Mouse (Mus musculus): ENCODE data around the gene Stk39. TPM values are rescaled to one million over a fixed set of nuclear protein-coding genes. Genes with fewer than 3 reads are reported as not detected.

The Stk39 gene
- polyA plus RNA-seq, 1 experiment from 2014 or later: 51.3 TPM

- WGBS: 39% methylated on average over 4 of the region's 4 CpGs
- no peaks in the 10 kb centered on the region for H3K9me3 ChIP-seq (ENCODE audit: control insufficient read depth, low read length)
- H3K4me1 ChIP-seq (replicated peaks; ENCODE audit: control insufficient read depth, insufficient read depth, low read length): peaks cover 25% of the 10 kb centered on the region
- no peak for ATAC-seq (ENCODE audit: low FRiP score)
- H3K4me2 ChIP-seq (replicated peaks): peak overlapping the region; percentile 91
- 0 out of 2 replicates have a peak, but pooled peaks cover 3% of the 10 kb centered on the region for H3K27me3 ChIP-seq (ENCODE audit: control insufficient read depth, insufficient read depth, low read length)
- no peaks in the 10 kb centered on the region for H3K36me3 ChIP-seq (replicated peaks; ENCODE audit: control insufficient read depth, insufficient read depth)
- no peak overlapping the region for H3K9ac ChIP-seq
- DNase-seq (ENCODE audit: low spot score): no peak
- peak overlapping the region; percentile 95; the same call in 1 of the 2 replicates for H3K4me3 ChIP-seq (replicated peaks; ENCODE audit: low read length)
- H3K27ac ChIP-seq: no peak overlapping the region
These were observed 853 bp upstream of the Stk39 start for GRCm38 (mm10) chr2:68472921-68473320.

- H3K9ac ChIP-seq: peak overlapping the region; percentile 88
- 4% methylated on average over 5 of the region's 5 CpGs for WGBS
- H3K36me3 ChIP-seq (replicated peaks; ENCODE audit: control insufficient read depth, insufficient read depth): no peaks in the 10 kb centered on the region
- DNase-seq (ENCODE audit: low spot score) (no peak), ATAC-seq (ENCODE audit: low FRiP score) (0 out of 2 replicates have a peak, but pooled peaks have one; percentile 3)
- H3K27me3 ChIP-seq (ENCODE audit: control insufficient read depth, insufficient read depth, low read length): 0 out of 2 replicates have a peak, but pooled peaks cover 3% of the 10 kb centered on the region
- H3K9me3 ChIP-seq (ENCODE audit: control insufficient read depth, low read length): no peaks in the 10 kb centered on the region
- H3K27ac ChIP-seq: peak overlapping the region; percentile 87; the same call in 1 of the 2 replicates
- H3K4me3 ChIP-seq (replicated peaks; ENCODE audit: low read length): peak overlapping the region; percentile 95
- peak overlapping the region; percentile 91 for H3K4me2 ChIP-seq (replicated peaks)
- H3K4me1 ChIP-seq (replicated peaks; ENCODE audit: control insufficient read depth, insufficient read depth, low read length): peaks cover 25% of the 10 kb centered on the region
These were observed 463 bp upstream of the Stk39 start for GRCm38 (mm10) chr2:68472551-68472910.

GRCm38 (mm10) chr2:68470891-68471758 lies 943 bp downstream of the Stk39 start:
- Histone ChIP-seq H3K9me3 (ENCODE audit: control insufficient read depth, low read length) (no peaks in the 10 kb centered on the region), H3K4me1 (replicated peaks; ENCODE audit: control insufficient read depth, insufficient read depth, low read length) (peaks cover 25% of the 10 kb centered on the region), H3K27ac (peak overlapping the region; percentile 87), H3K4me2 (replicated peaks) (peak overlapping the region; percentile 91), H3K4me3 (replicated peaks; ENCODE audit: low read length) (peak overlapping the region; percentile 95), H3K9ac (peak overlapping the region; percentile 88), H3K27me3 (ENCODE audit: control insufficient read depth, insufficient read depth, low read length) (0 out of 2 replicates have a peak, but pooled peaks cover 3% of the 10 kb centered on the region), H3K36me3 (replicated peaks; ENCODE audit: control insufficient read depth, insufficient read depth) (no peaks in the 10 kb centered on the region)
- under 1% methylated on average over 69 of the region's 87 CpGs for WGBS
- DNase-seq (ENCODE audit: low spot score) (peak; percentile 48), ATAC-seq (ENCODE audit: low FRiP score) (peak; percentile 80)

- peak overlapping the region; percentile 17 for H3K4me3 ChIP-seq (replicated peaks; ENCODE audit: low read length)
- peaks cover 25% of the 10 kb centered on the region for H3K4me1 ChIP-seq (replicated peaks; ENCODE audit: control insufficient read depth, insufficient read depth, low read length)
- DNase-seq (ENCODE audit: low spot score) (no peak), ATAC-seq (ENCODE audit: low FRiP score) (no peak)
- no peaks in the 10 kb centered on the region for H3K9me3 ChIP-seq (ENCODE audit: control insufficient read depth, low read length)
- H3K4me2 ChIP-seq (replicated peaks): peak overlapping the region; percentile 45
- WGBS: 54% methylated on average over 3 of the region's 3 CpGs
- H3K27ac ChIP-seq: no peak overlapping the region
- peak overlapping the region; percentile 37; the same call in 1 of the 2 replicates for H3K9ac ChIP-seq
- H3K36me3 ChIP-seq (replicated peaks; ENCODE audit: control insufficient read depth, insufficient read depth): 0 out of 2 replicates have a peak, but pooled peaks cover 1% of the 10 kb centered on the region
- 0 out of 2 replicates have a peak, but pooled peaks cover 3% of the 10 kb centered on the region for H3K27me3 ChIP-seq (ENCODE audit: control insufficient read depth, insufficient read depth, low read length)
These were observed 2.6 kb downstream of the Stk39 start for GRCm38 (mm10) chr2:68469491-68469890.

- H3K4me3 ChIP-seq (replicated peaks; ENCODE audit: low read length): no peak overlapping the region
- peak overlapping the region; percentile 25; the same call in 1 of the 2 replicates for H3K4me2 ChIP-seq (replicated peaks)
- WGBS: 60% methylated on average over 7 of the region's 7 CpGs
- no peak overlapping the region for H3K9ac ChIP-seq
- H3K36me3 ChIP-seq (replicated peaks; ENCODE audit: control insufficient read depth, insufficient read depth): 0 out of 2 replicates have a peak, but pooled peaks cover 6% of the 10 kb centered on the region
- no peaks in the 10 kb centered on the region for H3K9me3 ChIP-seq (ENCODE audit: control insufficient read depth, low read length)
- no peak overlapping the region for H3K27ac ChIP-seq
- ATAC-seq (ENCODE audit: low FRiP score) (no peak), DNase-seq (ENCODE audit: low spot score) (no peak)
- H3K4me1 ChIP-seq (replicated peaks; ENCODE audit: control insufficient read depth, insufficient read depth, low read length): peaks cover 29% of the 10 kb centered on the region
- 0 out of 2 replicates have a peak, but pooled peaks cover 3% of the 10 kb centered on the region for H3K27me3 ChIP-seq (ENCODE audit: control insufficient read depth, insufficient read depth, low read length)
These were observed 3.4 kb downstream of the Stk39 start for GRCm38 (mm10) chr2:68468698-68469097.

- no peaks in the 10 kb centered on the region for H3K9me3 ChIP-seq (ENCODE audit: control insufficient read depth, low read length)
- 89% methylated on average over 14 of the region's 14 CpGs for WGBS
- ATAC-seq (ENCODE audit: low FRiP score) (no peak), DNase-seq (ENCODE audit: low spot score) (no peak)
- no peak overlapping the region for H3K9ac ChIP-seq
- H3K4me1 ChIP-seq (replicated peaks; ENCODE audit: control insufficient read depth, insufficient read depth, low read length): peaks cover 29% of the 10 kb centered on the region
- 0 out of 2 replicates have a peak, but pooled peaks cover 3% of the 10 kb centered on the region for H3K27me3 ChIP-seq (ENCODE audit: control insufficient read depth, insufficient read depth, low read length)
- 0 out of 2 replicates have a peak, but pooled peaks cover 6% of the 10 kb centered on the region for H3K36me3 ChIP-seq (replicated peaks; ENCODE audit: control insufficient read depth, insufficient read depth)
- H3K27ac ChIP-seq: no peak overlapping the region
- no peak overlapping the region for H3K4me3 ChIP-seq (replicated peaks; ENCODE audit: low read length)
- H3K4me2 ChIP-seq (replicated peaks): no peak overlapping the region
These were observed 3.8 kb downstream of the Stk39 start for GRCm38 (mm10) chr2:68468259-68468658.

- no peak overlapping the region for H3K4me2 ChIP-seq (replicated peaks)
- WGBS: 84% methylated on average over 9 of the region's 9 CpGs
- DNase-seq (ENCODE audit: low spot score): no peak
These were observed 4.7 kb downstream of the Stk39 start for GRCm38 (mm10) chr2:68467085-68467978.

GRCm38 (mm10) chr2:68466124-68467070 lies 5.7 kb downstream of the Stk39 start:
- WGBS: 89% methylated on average over 17 of the region's 19 CpGs
- no peak overlapping the region for H3K27ac ChIP-seq
- H3K4me2 ChIP-seq (replicated peaks): no peak overlapping the region
- no peaks in the 10 kb centered on the region for H3K27me3 ChIP-seq (ENCODE audit: control insufficient read depth, insufficient read depth, low read length)
- no peak for ATAC-seq (ENCODE audit: low FRiP score)
- DNase-seq (ENCODE audit: low spot score): no peak
- peaks cover 23% of the 10 kb centered on the region for H3K4me1 ChIP-seq (replicated peaks; ENCODE audit: control insufficient read depth, insufficient read depth, low read length)
- H3K36me3 ChIP-seq (replicated peaks; ENCODE audit: control insufficient read depth, insufficient read depth): 0 out of 2 replicates have a peak, but pooled peaks cover 6% of the 10 kb centered on the region
- H3K4me3 ChIP-seq (replicated peaks; ENCODE audit: low read length): no peak overlapping the region
- H3K9ac ChIP-seq: no peak overlapping the region
- H3K9me3 ChIP-seq (ENCODE audit: control insufficient read depth, low read length): no peaks in the 10 kb centered on the region

More at GRCm38 (mm10) chr2:68467085-68467978, 4.7 kb downstream of the Stk39 start:
- H3K27ac ChIP-seq: no peak overlapping the region
- no peak overlapping the region for H3K9ac ChIP-seq
- no peak for ATAC-seq (ENCODE audit: low FRiP score)
- H3K4me1 ChIP-seq (replicated peaks; ENCODE audit: control insufficient read depth, insufficient read depth, low read length): peaks cover 23% of the 10 kb centered on the region
- H3K36me3 ChIP-seq (replicated peaks; ENCODE audit: control insufficient read depth, insufficient read depth): 0 out of 2 replicates have a peak, but pooled peaks cover 6% of the 10 kb centered on the region
- no peaks in the 10 kb centered on the region for H3K9me3 ChIP-seq (ENCODE audit: control insufficient read depth, low read length)
- H3K27me3 ChIP-seq (ENCODE audit: control insufficient read depth, insufficient read depth, low read length): no peaks in the 10 kb centered on the region
- H3K4me3 ChIP-seq (replicated peaks; ENCODE audit: low read length): no peak overlapping the region

All from hindbrain, embryonic 14.5 days (tissue).